Mouse (Mus musculus): ENCODE measurements around the gene Cox4i1. TPM values are rescaled to one million over a fixed set of nuclear protein-coding genes. Genes with fewer than 3 reads are reported as not detected.
A peak's percentile ranks its signal among the peaks of the same experiment; 100 is the strongest.

The Cox4i1 gene
- 1,000 to 10,000 TPM; 1,249 to 1,840 TPM for total RNA-seq (2021)
- polyA plus RNA-seq (2012; rRNA removed) = 508 and 556 TPM in 2 replicates
- long read RNA-seq, transcript Cox4i1-203 (2 exons, 438 nt) = minor isoform, 6 of 2,224 reads
- long read RNA-seq, transcript Cox4i1-201 (5 exons, 745 nt) = minor isoform, 1,035 of 2,224 reads
- long read RNA-seq, transcript Cox4i1-205 (5 exons, 765 nt) = minor isoform, 11 of 2,224 reads
- long read RNA-seq, transcript Cox4i1-204 (3 exons, 578 nt) = major isoform, 1,118 of 2,224 reads
- long read RNA-seq, partial matches to known transcripts = 25 of 2,224 reads
- long read RNA-seq, other reads (novel, unspliced or antisense) = 29 of 2,224 reads

DNA sequence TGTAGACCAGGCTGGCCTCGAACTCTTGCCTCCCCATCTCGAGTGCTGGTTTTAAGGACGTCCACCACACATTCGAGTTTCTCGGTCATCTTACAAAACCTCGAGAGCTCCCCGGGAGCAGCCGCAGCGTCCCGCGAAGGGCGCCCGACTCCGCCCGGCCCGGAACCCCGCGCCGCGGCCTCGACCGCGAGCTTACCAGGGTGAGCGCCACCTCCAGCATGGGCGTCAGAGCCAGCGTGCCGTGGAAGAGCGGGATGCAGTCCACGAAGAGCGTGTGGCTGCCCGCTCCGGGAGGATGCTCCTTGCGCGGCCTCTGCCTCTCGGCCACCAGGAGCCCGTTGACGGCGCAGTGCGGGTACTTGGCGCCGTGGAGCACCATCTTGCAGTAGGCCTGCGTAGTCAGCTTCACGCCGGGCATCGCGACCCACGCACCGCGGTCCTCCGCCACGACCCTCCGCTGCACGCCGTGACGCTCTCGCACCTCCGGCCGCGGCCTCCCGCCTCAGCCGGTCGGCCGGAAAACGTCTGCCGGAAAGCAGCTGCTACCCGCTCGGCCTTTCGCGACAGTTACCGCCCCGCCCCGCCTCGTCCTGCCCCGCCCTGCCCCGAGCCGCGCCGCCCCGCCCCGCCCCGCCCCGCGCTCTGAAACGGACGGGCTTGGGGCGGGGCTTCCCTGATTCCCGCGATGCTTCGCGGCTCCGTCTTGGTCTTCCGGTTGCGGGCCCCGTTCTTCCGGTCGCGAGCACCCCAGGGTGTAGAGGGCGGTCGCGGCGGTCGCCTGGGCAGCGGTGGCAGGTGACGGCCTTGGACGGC, at the start of gene Cox4i1, which contains the start of gene Gm27021:
Gene Cox4i1 (plus strand): TSS at position 662 of the 813 bp plus-strand sequence.
Gene Gm27021 (minus strand): TSS at position 519 of the 813 bp plus-strand sequence.
- DNase-seq = peak; percentile 94

DNA sequence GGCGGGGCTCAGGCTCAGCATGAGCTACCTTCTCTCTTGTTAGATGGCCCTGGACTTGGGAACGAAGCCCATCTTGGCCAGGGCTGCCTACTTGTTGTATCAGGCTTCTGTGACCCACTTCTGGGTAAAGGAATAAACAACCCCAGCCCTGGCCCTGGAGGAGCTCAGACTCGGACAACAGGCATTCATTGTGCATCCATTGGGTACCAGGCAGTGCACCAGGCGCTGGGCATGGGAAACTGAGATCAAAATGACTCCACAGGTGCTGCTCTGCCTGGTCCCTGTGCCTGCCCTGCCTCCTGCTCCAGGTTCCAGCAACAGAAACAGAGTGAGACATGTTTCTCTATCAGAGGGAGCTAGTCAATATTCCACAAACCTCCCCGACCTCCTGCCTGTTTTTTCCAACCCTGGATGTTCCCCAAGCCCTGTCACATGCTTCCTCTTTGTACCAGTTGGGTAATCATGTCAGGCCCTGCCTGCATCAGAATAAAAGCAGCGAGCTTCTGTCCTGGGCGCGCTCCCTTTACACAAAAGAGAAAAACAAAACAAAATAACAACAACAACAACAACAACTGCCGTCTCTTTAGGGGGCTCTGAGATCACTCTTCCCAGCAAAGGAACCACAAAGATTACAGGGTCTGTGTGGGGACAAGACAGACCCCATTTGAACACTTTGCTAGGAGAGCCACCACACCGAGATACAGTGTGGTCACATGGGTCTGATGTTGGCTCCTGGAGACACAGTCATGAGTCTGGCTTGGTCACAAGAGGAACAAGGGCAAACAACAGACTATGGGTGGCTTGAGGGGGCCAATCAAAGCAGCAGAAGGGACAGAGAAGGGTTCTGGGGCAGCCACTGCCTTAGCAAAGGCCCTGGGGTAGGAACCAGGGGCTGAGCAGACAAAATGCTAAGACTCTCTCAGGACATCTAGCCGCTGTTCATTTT, 48.5 kb upstream of the Cox4i1 start:
- peak; percentile 54 for DNase-seq

DNA sequence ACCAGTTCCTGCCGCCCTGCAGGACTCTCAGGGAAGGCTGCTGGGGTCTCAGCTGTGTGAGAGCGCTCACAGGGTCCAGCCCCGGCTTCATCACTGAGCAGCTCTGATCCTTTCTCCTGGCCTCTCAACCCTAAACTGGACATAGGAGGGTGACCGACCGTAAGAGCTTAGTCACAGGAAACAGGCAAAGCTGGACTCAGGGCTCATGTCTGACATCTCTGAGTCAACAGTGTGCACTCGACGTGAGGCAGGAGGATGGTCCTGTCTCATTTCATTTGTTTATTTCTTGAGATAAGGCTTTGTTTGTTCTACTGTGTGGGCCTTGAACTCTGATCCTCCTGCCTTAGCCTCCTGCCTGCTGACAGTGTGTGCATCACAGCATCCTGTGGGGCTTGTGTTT, 47.6 kb upstream of the Cox4i1 start:
- no peak for DNase-seq

DNA sequence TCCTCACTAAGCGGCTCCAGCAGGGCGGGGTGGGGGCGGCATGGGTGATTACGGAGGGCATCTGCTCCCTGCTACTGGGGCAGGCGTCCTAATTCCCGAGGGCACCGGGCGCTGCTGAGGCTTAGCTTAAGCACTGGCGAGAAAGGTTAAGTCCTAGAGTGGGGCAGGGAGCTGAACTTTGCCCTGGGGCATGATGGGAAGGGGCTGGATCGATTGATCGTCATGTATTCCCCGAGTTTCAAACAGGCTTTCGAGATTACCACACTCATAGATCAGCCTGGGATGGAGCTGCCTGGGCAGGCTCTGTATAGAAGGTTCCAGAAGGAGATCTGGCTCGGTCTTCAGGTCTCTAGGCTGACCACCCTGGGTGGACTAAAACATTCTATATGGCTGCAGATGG, 45.9 kb upstream of the Cox4i1 start:
- no peak for DNase-seq

DNA sequence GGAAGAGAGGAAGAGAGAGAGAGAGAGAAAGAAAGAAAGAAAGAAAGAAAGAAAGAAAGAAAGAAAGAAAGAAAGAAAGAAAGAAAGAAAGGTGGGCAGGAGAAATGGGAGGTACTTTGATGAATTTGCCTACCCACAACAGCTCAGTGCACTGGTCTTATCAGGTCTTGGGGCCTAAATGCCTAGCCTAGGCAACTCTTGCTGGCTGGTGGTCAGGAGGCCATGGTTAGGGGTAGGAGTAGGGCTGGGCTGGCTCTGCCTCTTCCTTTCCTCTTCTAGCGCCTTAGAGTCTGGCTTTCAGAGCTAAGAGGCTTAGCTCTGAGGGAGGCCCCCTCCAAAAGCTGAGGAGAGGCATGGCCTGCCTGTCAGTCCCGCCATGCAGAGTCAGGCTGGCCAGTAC, 44.4 kb upstream of the Cox4i1 start:
- DNase-seq = no peak

DNA sequence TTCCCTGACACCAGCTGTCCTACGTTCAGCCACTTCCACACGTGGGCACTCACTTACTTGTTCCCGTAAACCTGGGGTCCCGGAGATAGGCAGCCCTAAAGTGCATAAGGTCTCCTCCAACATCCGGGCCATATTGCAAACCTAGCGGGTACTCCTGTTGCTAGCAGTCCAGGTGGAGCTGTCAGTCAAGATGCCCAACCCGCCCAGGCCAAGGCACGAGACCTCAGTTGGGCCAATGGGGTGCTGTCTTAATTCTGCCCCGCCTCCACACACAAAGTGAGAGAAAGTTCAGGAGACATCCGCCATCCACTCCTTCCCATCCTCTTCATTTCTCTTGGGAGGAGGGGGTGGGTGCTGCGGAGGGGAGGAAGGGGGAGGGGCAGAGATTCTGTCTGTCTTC, 41.6 kb upstream of the Cox4i1 start:
- no peak for DNase-seq

DNA sequence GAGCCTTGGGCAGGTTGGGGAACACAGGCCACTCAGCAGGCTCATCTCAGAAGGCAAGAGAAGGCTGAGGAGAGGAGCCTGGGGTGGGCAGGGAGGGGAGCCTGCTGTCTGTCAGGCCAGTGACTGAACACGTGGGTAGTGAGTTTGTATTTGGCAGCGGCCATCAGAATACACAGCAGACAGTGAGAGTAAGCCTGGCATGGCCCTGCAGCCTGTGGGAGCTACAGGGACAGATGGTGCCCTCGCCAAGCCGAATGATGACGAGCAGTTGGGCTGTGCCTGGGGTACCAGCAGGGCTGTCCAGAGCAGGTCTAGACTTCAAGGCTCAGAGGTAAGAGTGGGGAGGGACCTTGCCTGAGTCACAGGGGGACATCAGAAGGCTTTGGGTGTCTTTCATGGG, 40.7 kb upstream of the Cox4i1 start:
- no peak for DNase-seq

DNA sequence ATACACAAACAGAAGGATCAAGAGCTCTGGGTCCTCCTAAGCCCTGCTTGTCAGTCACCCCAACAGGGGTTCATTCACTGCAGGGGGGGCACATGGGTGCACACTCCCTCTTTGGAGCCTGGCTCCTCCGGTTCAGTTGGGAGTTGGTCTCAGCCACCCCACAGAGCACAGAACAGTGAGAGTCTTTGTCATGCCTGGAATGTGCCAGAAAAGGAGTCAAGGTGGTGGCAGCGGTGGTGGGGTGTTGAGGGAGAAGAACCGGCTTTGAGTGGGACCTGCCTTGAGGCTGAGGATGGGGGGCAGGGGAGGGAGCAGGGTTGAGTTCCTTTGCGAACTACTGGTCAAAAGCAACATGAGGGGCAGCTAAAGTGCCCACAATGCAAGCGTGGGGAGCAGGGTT, 38.0 kb upstream of the Cox4i1 start:
- DNase-seq = no peak

DNA sequence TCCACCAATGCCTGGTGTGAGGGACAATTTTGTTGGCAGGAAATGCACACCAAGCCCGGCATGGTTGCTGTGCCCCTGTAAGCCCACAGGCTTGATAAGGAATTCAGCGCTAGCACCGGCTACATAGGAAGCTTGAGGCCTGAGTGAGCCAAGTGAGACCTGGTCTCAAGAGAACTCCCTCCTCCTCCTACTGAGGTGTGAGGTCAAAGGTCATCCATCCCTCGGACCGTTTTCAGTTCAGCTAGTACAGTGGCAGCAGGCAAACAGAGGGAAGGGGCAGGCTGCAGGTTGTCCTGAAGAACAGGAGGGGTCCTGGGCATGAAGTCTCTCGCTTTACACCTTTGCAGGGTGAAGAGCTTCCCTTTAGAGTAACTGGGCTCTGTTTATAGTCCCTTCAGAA, 37.2 kb upstream of the Cox4i1 start:
- DNase-seq = no peak

DNA sequence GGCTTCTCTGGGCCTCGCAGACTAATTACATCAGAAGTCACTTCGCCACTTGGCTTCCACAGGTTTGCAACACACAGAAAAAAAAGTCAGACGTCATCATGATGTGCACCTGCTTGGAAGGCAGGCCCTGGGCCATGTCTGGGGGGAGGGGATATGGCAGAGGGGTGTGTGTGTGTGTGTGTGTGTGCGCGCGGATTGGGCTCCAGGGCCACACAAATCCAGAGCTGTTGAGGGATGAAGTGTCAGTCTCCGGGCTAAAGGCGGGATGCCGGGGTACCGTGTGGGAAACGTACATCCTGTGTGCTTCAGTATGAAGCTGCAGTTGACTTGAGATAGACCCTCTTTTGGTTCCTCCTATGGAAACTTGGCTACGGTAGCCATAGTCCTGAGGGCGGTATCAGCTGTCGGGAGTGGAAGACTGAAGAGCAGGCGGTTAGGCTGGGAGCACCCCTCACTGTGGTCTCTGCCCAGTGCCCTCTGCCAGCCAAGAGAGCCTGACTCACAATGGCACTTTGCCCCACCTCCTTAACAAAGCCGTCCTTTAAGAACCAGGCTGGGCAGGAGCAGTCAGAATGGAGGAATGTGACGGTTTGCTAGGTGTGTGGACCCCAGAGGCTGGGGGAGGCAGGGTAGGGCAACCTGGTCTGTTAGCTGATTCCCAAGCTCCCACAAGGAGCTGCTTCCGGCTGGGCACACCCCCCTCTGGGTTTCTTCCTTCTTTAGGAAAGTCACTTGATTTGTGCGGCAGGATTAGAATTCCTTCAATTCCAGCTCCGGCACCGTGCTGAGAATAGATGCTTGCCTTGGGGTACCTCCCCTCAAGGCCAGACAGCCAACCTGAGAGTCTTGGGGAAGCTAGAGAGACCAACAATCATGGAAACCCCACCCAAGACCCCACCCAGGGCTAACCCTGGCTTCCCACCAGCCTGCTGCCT, 36.3 kb upstream of the Cox4i1 start:
- no peak for DNase-seq

DNA sequence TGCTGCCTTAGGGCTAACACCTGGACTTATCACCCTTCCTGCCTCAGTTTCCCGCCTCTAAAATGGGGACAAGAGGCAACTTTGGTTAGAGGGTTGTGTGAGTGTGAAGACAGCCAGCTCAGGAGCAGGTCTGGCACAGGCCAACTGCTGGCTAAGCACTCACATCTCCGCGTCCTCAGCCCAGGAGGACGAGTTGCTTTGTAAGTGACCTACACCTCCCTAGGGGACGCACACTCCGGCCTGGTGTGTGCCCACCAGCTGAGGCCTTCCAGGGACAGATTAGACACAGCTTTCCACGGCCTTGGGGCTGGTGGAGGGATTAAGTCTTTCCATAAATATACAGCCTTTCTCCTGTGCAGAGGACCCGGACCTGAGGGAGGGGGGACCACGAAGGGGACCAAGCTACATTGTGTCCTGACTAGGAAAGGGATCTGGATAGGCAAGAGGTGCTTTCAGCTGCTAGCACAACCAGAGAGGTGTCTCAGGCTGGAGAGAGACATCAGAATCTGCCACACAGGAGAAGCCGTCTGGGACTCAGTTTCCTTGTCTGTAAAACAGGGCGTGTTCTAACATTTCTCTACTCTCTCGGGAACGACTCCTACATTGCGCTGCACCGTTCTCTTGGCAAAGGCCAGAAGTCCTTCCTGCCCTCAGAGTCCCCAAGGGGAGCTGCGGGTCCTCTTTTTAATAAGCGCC, 34.9 kb upstream of the Cox4i1 start:
- DNase-seq = no peak

DNA sequence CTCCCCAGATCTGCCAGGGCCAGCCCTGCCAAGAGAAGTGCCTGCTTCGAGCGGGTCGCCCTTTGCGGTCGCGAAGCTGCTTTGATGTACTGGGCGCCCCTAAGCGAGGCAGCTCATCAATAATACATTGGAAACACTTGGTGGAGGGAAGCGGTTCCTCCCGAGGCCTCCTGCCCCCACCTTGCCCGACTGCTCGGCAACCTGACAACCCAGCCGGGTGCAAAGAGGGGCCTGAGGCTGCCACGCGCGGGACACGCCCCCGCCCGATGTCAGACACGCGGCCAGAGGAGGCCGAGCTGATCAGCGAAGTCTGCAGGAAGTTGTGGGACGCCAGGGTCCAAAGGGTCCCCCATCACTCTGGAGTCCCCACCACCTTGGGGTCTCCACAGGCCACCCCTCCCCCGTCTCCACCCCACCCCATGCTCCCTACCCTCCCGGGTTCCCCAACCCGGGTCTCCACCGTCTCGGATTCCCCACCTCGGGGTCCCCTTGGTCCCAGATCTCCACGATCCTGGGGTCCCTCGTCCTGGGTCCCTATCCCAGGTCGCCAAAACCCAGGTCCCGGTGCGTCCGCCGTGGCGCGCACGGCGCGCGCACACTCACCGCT, 34.3 kb upstream of the Cox4i1 start:
- DNase-seq = peak; percentile 46

DNA sequence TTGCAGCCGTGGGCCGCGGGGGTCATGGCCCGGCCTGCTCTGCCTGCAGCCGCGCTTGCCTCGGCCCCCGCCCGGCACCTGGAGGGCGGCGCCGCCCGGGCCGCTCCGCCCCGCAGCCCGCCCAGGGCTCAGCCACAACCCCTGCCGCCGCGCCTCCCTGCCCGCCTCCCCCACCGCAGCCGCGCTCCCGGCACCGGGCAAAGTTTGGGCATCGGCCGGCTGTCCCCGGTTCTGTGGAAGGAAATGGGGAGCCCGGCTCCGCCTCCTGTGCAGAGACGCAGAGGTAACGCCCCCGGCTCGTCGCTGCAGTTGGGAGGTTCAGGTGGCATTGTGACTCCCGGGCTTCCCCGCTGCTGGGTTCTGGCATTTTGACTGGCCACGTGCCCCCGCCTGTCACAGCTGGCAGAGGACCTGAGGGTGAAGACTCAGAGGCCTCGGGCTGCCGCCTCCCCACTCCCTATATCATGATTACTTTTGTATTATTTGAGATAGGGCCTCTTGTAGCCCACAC, 33.6 kb upstream of the Cox4i1 start:
- peak; percentile 92 for DNase-seq

DNA sequence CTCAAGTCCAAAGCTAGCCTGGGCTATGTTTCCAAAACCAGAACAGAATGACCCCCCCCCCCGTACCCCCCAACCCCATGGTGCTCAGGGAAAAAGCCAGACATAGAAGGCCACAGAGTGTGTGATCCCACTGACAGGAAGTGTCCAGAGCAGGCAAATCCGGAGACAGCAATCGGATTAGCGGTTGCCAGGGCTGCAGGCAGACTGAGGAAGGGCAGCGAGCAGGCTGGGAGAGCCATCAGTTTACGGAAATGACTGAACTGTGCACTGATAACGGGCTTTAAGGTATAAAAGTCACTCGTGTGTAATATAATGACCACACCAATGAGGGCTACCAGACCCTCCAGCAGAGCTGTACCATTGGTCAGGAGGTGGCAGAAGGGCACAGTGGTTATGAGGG, 26.8 kb upstream of the Cox4i1 start:
- no peak for DNase-seq

DNA sequence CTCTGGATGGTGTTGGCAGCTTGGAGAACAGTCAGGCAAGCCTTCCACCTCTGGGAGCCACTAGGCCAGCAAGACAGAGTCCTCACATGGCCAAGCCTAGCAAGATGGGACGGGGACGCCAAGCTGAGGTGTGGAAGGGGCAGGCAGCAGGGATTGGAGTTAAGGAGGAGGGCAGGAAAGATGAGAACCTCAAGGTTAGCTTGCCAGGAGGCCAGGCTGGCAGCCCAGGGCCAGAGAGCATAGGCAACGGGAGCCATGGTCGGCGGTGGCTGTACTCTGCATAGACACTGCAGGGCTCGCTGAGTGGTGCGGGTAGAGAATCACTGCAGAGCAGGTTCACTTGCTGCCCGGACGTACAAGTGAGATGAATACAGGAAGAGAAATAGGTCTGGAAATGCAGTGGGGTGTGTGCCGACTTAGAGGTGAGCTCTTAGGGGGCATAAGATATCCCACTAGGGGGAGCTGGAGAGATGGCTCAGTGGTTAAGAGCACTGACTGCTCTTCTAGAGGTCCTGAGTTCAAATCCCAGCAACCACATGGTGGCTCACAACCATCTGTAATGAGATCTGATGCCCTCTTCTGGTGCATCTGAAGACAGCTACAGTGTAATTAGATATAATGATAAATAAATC, 25.9 kb upstream of the Cox4i1 start:
- no peak for DNase-seq

DNA sequence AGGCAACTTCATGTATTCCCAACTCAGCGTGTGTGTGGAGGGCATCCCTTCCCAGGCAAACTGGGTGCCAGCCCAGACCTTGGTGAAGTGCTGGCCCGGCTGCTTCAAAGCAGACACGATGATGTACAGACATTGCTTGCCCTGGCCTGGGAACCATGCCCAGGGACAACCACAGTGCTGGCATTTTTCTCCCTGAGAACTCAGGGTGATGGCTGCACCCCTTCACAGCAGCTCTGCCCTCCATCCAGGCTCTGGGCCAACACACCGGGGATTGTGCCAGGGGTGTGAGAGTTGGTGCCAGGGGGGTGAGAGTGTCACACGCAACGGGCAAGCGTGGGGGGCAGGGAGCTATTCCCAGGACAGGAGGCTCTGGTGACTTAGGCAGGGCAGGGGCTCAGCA, 23.4 kb upstream of the Cox4i1 start:
- DNase-seq = peak; percentile 90

DNA sequence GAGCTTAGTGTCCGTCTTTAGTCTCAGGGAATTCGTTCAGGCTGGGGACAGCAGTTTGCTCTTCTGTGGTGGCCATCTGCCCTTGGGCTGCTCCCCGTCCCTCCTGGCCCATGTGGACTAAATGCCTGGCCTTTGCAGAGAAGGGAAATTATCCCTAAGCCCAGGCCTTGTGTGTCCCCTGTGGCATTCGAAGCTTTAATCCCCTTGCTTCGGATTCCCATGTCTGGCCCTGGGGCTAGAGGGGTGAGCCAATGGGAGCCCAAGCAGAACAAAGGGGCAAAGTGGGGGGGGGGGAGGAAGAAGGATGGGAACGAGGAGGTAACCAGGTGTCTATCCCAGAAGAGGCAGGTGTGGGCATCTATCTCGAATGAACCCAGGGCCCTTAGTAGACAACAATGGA, 20.5 kb upstream of the Cox4i1 start, which contains the start of gene 1190005I06Rik:
Gene 1190005I06Rik (minus strand): TSS at position 101 of the 400 bp plus-strand sequence.
- no peak for DNase-seq

DNA sequence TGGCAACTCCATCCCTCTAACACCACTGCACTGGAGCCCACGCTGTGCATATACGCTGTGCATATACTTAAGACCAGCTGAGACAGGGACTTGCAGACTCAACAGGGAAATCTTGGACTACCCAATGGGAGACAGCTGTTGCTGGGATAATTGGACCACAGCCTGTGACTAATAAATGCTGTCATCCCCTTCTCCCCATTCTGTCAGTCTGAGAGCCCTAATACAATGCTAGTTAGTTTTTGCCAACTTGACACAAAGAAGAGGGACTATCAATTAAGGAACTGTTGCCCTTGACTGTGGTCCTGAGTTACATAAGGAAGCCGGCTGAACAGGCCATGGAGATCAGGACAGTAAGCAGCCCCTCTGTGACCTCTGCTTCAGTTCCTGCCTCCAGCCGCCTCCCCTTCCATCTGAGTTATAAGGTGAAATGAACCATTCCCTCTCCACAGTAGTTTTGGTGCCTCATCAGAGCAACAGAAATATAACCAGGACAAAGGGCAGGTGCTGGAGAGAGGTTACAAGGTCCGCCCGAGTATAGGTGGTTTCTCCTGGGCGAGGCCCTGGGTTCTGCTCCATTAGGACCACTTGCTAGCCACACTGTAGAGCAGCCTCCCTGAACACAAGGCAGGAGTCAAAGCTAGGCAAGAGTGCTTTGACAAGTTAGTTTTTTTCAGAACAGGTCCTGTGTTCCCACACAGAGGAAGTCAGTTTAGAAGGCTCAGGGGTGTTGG, 11.5 kb upstream of the Cox4i1 start:
- DNase-seq = no peak

DNA sequence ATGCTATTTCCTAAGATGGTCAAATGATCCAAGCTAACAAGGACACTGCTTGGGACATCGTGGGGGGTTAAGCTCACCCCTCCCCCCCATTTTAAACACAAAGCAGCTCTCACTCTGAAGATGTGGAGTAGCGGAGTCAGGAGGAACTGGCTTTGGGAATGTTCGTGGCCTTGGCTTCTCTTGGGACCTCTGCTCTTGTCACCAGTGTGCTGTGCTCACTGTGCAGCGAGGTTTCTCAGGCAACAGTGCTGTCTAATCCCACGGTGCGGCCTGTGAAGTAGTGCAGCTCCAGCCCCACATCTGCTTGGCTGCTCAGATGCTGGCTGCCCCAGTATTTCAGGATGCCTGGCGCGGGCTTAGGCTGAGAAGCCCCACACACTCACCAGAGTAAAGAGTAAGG, 10.6 kb upstream of the Cox4i1 start:
- no peak for DNase-seq

Data from adrenal gland, adult 2 months (tissue).